Mouse (Mus musculus): ENCODE measurements around the gene Bsg. TPM values are rescaled to one million over a fixed set of nuclear protein-coding genes. Genes with fewer than 3 reads are reported as not detected.

The Bsg gene
- polyA plus RNA-seq, 1 experiment from 2014 or later: 576 TPM

- Histone ChIP-seq H3K36me3 (ENCODE audit: control insufficient read depth, insufficient read depth, low read length) (peaks cover 16% of the 10 kb centered on the region), H3K4me2 (peak within 1 kb of the TSS; percentile 54), H3K4me1 (ENCODE audit: control insufficient read depth, insufficient read depth, low read length) (peaks cover 17% of the 10 kb centered on the region), H3K4me3 (ENCODE audit: low read depth, low read length) (peak within 1 kb of the TSS; percentile 83), H3K9me3 (ENCODE audit: control insufficient read depth, low read length) (no peaks in the 10 kb centered on the region), H3K27ac (ENCODE audit: low read depth, low read length) (peak within 1 kb of the TSS; percentile 33), H3K9ac (ENCODE audit: low read length) (peak within 1 kb of the TSS; percentile 78), H3K27me3 (ENCODE audit: control insufficient read depth, insufficient read depth, low read length) (no peaks in the 10 kb centered on the region)
- ATAC-seq (ENCODE audit: low FRiP score) (peak; percentile 95), DNase-seq (ENCODE audit: low spot score, missing footprints) (peak; percentile 100)
- WGBS: under 1% methylated on average over 72 of the region's 84 CpGs
These were observed 22.6 kb upstream of the Bsg start, which contains the start of gene Cdc34 for GRCm38 (mm10) chr10:79681591-79682245. Cdc34 (plus strand) TSS chr10:79682195.

- H3K4me2 ChIP-seq: peak overlapping the region; percentile 53
- H3K27me3 ChIP-seq (ENCODE audit: control insufficient read depth, insufficient read depth, low read length): no peaks in the 10 kb centered on the region
- peaks cover 22% of the 10 kb centered on the region for H3K36me3 ChIP-seq (ENCODE audit: control insufficient read depth, insufficient read depth, low read length)
- peak; percentile 6 for ATAC-seq (ENCODE audit: low FRiP score)
- H3K27ac ChIP-seq (ENCODE audit: low read depth, low read length): no peak overlapping the region; the same call in 1 of the 2 replicates
- peaks cover 17% of the 10 kb centered on the region for H3K4me1 ChIP-seq (ENCODE audit: control insufficient read depth, insufficient read depth, low read length)
- peak; percentile 90 for DNase-seq (ENCODE audit: low spot score, missing footprints)
- peak overlapping the region; percentile 83 for H3K4me3 ChIP-seq (ENCODE audit: low read depth, low read length)
- no peaks in the 10 kb centered on the region for H3K9me3 ChIP-seq (ENCODE audit: control insufficient read depth, low read length)
- H3K9ac ChIP-seq (ENCODE audit: low read length): peak overlapping the region; percentile 78
- WGBS: 0% methylated on average over 10 of the region's 10 CpGs
These were observed 21.8 kb upstream of the Bsg start for GRCm38 (mm10) chr10:79682551-79682915.

- WGBS: 3% methylated on average over 10 of the region's 10 CpGs
- peaks cover 17% of the 10 kb centered on the region for H3K4me1 ChIP-seq (ENCODE audit: control insufficient read depth, insufficient read depth, low read length)
- H3K27ac ChIP-seq (ENCODE audit: low read depth, low read length): no peak overlapping the region
- peak overlapping the region; percentile 83 for H3K4me3 ChIP-seq (ENCODE audit: low read depth, low read length)
- H3K9ac ChIP-seq (ENCODE audit: low read length): peak overlapping the region; percentile 78
- peak; percentile 91 for DNase-seq (ENCODE audit: low spot score, missing footprints)
- H3K27me3 ChIP-seq (ENCODE audit: control insufficient read depth, insufficient read depth, low read length): no peaks in the 10 kb centered on the region
- H3K4me2 ChIP-seq: peak overlapping the region; percentile 53
- peaks cover 22% of the 10 kb centered on the region for H3K36me3 ChIP-seq (ENCODE audit: control insufficient read depth, insufficient read depth, low read length)
- ATAC-seq (ENCODE audit: low FRiP score): no peak
- no peaks in the 10 kb centered on the region for H3K9me3 ChIP-seq (ENCODE audit: control insufficient read depth, low read length)
These were observed 21.2 kb upstream of the Bsg start for GRCm38 (mm10) chr10:79682916-79683582.

GRCm38 (mm10) chr10:79683726-79684640, 20.3 kb upstream of the Bsg start:
- peaks cover 30% of the 10 kb centered on the region for H3K36me3 ChIP-seq (ENCODE audit: control insufficient read depth, insufficient read depth, low read length)
- DNase-seq (ENCODE audit: low spot score, missing footprints) (no peak), ATAC-seq (ENCODE audit: low FRiP score) (no peak)
- peak overlapping the region; percentile 53 for H3K4me2 ChIP-seq
- no peaks in the 10 kb centered on the region for H3K27me3 ChIP-seq (ENCODE audit: control insufficient read depth, insufficient read depth, low read length)
- H3K9me3 ChIP-seq (ENCODE audit: control insufficient read depth, low read length): no peaks in the 10 kb centered on the region
- peak overlapping the region; percentile 78; the same call in 1 of the 2 replicates for H3K9ac ChIP-seq (ENCODE audit: low read length)
- no peak overlapping the region for H3K27ac ChIP-seq (ENCODE audit: low read depth, low read length)
- WGBS: 90% methylated on average over 6 of the region's 6 CpGs
- H3K4me1 ChIP-seq (ENCODE audit: control insufficient read depth, insufficient read depth, low read length): peaks cover 17% of the 10 kb centered on the region
- peak overlapping the region; percentile 83 for H3K4me3 ChIP-seq (ENCODE audit: low read depth, low read length)

- DNase-seq (ENCODE audit: low spot score, missing footprints) (no peak), ATAC-seq (ENCODE audit: low FRiP score) (no peak)
- Histone ChIP-seq H3K27me3 (ENCODE audit: control insufficient read depth, insufficient read depth, low read length) (no peaks in the 10 kb centered on the region), H3K36me3 (ENCODE audit: control insufficient read depth, insufficient read depth, low read length) (peaks cover 31% of the 10 kb centered on the region), H3K4me2 (no peak overlapping the region), H3K9ac (ENCODE audit: low read length) (no peak overlapping the region), H3K4me1 (ENCODE audit: control insufficient read depth, insufficient read depth, low read length) (peaks cover 17% of the 10 kb centered on the region), H3K27ac (ENCODE audit: low read depth, low read length) (no peak overlapping the region), H3K4me3 (ENCODE audit: low read depth, low read length) (no peak overlapping the region), H3K9me3 (ENCODE audit: control insufficient read depth, low read length) (no peaks in the 10 kb centered on the region)
- WGBS: 96% methylated on average over 25 of the region's 25 CpGs
These were observed 19.3 kb upstream of the Bsg start for GRCm38 (mm10) chr10:79684770-79685600.

GRCm38 (mm10) chr10:79686219-79686618, 18.1 kb upstream of the Bsg start:
- no peaks in the 10 kb centered on the region for H3K9me3 ChIP-seq (ENCODE audit: control insufficient read depth, low read length)
- DNase-seq (ENCODE audit: low spot score, missing footprints) (no peak), ATAC-seq (ENCODE audit: low FRiP score) (no peak)
- no peak overlapping the region for H3K4me2 ChIP-seq
- H3K9ac ChIP-seq (ENCODE audit: low read length): no peak overlapping the region
- no peaks in the 10 kb centered on the region for H3K27me3 ChIP-seq (ENCODE audit: control insufficient read depth, insufficient read depth, low read length)
- no peak overlapping the region for H3K4me3 ChIP-seq (ENCODE audit: low read depth, low read length)
- WGBS: 87% methylated on average over 2 of the region's 2 CpGs
- H3K27ac ChIP-seq (ENCODE audit: low read depth, low read length): no peak overlapping the region
- H3K36me3 ChIP-seq (ENCODE audit: control insufficient read depth, insufficient read depth, low read length): peaks cover 31% of the 10 kb centered on the region
- peaks cover 13% of the 10 kb centered on the region for H3K4me1 ChIP-seq (ENCODE audit: control insufficient read depth, insufficient read depth, low read length)

- no peak overlapping the region for H3K9ac ChIP-seq (ENCODE audit: low read length)
- DNase-seq (ENCODE audit: low spot score, missing footprints) (no peak), ATAC-seq (ENCODE audit: low FRiP score) (no peak)
- peaks cover 13% of the 10 kb centered on the region for H3K4me1 ChIP-seq (ENCODE audit: control insufficient read depth, insufficient read depth, low read length)
- 100% methylated on average over 1 of the region's 1 CpGs for WGBS
- peaks cover 31% of the 10 kb centered on the region for H3K36me3 ChIP-seq (ENCODE audit: control insufficient read depth, insufficient read depth, low read length)
- H3K4me2 ChIP-seq: no peak overlapping the region
- H3K27me3 ChIP-seq (ENCODE audit: control insufficient read depth, insufficient read depth, low read length): no peaks in the 10 kb centered on the region
- no peaks in the 10 kb centered on the region for H3K9me3 ChIP-seq (ENCODE audit: control insufficient read depth, low read length)
- H3K27ac ChIP-seq (ENCODE audit: low read depth, low read length): no peak overlapping the region
- H3K4me3 ChIP-seq (ENCODE audit: low read depth, low read length): no peak overlapping the region
These were observed 17.6 kb upstream of the Bsg start for GRCm38 (mm10) chr10:79686691-79687090.

- Histone ChIP-seq H3K27ac (ENCODE audit: low read depth, low read length) (no peak overlapping the region), H3K9me3 (ENCODE audit: control insufficient read depth, low read length) (no peaks in the 10 kb centered on the region; the same call in 1 of the 2 replicates), H3K9ac (ENCODE audit: low read length) (no peak overlapping the region), H3K4me2 (no peak overlapping the region), H3K4me1 (ENCODE audit: control insufficient read depth, insufficient read depth, low read length) (peaks cover 13% of the 10 kb centered on the region), H3K4me3 (ENCODE audit: low read depth, low read length) (no peak overlapping the region), H3K27me3 (ENCODE audit: control insufficient read depth, insufficient read depth, low read length) (no peaks in the 10 kb centered on the region), H3K36me3 (ENCODE audit: control insufficient read depth, insufficient read depth, low read length) (peaks cover 31% of the 10 kb centered on the region)
- ATAC-seq (ENCODE audit: low FRiP score): no peak
- DNase-seq (ENCODE audit: low spot score, missing footprints): no peak
- 98% methylated on average over 6 of the region's 6 CpGs for WGBS
These were observed 16.8 kb upstream of the Bsg start for GRCm38 (mm10) chr10:79687513-79687912.
